Mouse (Mus musculus): ENCODE data around the gene Olfml2a. TPM values are rescaled to one million over a fixed set of nuclear protein-coding genes. Genes with fewer than 3 reads are reported as not detected.

The Olfml2a gene
- total and polyA plus RNA-seq, 2 experiments from 2014 or later = 3.2 to 11.6 TPM

DNA sequence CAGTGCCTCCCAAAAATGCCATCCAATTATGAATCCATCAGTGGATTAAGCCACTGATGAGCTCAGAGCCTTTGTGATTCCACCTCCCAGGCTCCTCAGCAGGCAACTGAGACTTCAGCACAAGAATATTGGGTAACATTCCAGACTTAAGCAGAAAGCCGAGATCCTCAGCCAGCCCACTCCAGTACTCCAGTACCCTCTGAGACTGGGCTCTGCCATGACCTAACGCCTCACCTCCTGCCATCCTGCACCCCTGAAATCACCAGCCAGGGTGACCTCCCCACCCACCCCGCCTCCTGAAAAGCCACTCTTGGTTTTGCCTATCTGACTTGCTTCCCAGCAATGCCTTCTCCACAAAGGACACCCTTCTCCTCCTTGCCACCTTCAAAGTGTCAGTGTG lies 5.6 kb downstream of the Olfml2a start:
- no peak for DNase-seq
- Histone ChIP-seq H3K4me1 (ENCODE audit: insufficient read depth) (no peaks in the 10 kb centered on the region), H3K36me3 (ENCODE audit: insufficient read depth) (no peaks in the 10 kb centered on the region), H3K9ac (no peak overlapping the region), H3K4me3 (ENCODE audit: low read depth, low read length) (no peak overlapping the region), H3K4me2 (ENCODE audit: low read depth) (no peak overlapping the region), H3K27me3 (ENCODE audit: insufficient read depth, low read length) (no peaks in the 10 kb centered on the region), H3K9me3 (ENCODE audit: low read length) (no peaks in the 10 kb centered on the region), H3K27ac (ENCODE audit: low read depth, low read length) (no peak overlapping the region)
- no peak for ATAC-seq
- WGBS = 60% methylated on average over 3 of the region's 3 CpGs
- no peak for TF ChIP-seq CTCF (IDR thresholded peaks at IDR 0.05; ENCODE audit: low read depth)

DNA sequence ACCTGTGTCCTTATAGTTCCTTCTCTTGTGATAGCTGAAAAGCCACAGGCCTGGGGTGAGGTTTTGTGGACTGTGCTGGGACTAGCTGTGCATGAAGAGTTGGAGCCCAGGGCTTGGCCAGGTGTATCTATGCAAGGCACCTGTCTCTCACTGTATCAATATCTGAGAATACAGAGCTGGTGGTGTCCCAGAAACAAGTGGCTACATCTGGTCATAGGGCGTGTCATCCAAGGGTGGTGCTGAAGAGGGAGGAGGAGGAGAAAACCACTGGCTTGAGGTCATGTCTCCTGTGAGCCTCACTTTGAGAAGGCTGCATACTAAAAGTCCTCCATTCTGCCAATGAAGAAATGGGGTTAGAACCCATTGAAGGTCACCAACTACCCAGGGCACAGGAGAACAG lies 6.2 kb downstream of the Olfml2a start:
- H3K9me3 ChIP-seq (ENCODE audit: low read length) = no peaks in the 10 kb centered on the region
- no peaks in the 10 kb centered on the region for H3K4me1 ChIP-seq (ENCODE audit: insufficient read depth)
- H3K27ac ChIP-seq (ENCODE audit: low read depth, low read length) = no peak overlapping the region
- no peak overlapping the region for H3K4me3 ChIP-seq (ENCODE audit: low read depth, low read length)
- 90% methylated on average over 1 of the region's 1 CpGs for WGBS
- no peak for DNase-seq
- H3K9ac ChIP-seq = no peak overlapping the region
- no peaks in the 10 kb centered on the region for H3K36me3 ChIP-seq (ENCODE audit: insufficient read depth)
- no peak for ATAC-seq
- no peak overlapping the region for H3K4me2 ChIP-seq (ENCODE audit: low read depth)
- H3K27me3 ChIP-seq (ENCODE audit: insufficient read depth, low read length) = no peaks in the 10 kb centered on the region
- TF ChIP-seq CTCF (IDR thresholded peaks at IDR 0.05; ENCODE audit: low read depth) = no peak

DNA sequence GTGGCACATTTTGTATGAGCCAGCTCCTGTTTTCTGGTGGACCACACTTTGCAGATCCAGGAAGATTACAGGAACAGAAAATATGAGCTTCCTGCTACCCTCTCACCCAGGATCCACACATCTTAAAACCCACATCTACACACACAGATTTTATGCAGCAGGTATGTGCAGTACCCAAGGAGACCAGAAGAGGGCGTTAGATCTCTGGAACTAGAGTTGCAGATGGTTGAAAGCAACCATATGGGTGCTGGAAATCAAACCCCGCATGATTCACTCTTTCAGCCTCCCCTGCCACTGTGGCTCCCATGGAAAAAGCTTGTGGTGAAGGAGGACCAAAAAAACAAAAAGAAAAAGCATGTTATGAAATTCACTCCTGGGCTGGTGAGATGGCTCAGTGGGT lies 7.3 kb downstream of the Olfml2a start:
- ATAC-seq (no peak), DNase-seq (no peak)
- H3K4me3 ChIP-seq (ENCODE audit: low read depth, low read length) = no peak overlapping the region
- no peak overlapping the region for H3K4me2 ChIP-seq (ENCODE audit: low read depth)
- no peaks in the 10 kb centered on the region for H3K27me3 ChIP-seq (ENCODE audit: insufficient read depth, low read length)
- peak; percentile 27; the same call in 1 of the 2 replicates for TF ChIP-seq CTCF (IDR thresholded peaks at IDR 0.05; ENCODE audit: low read depth)
- H3K9me3 ChIP-seq (ENCODE audit: low read length) = no peaks in the 10 kb centered on the region
- no peak overlapping the region for H3K9ac ChIP-seq
- 76% methylated on average over 2 of the region's 2 CpGs for WGBS
- H3K4me1 ChIP-seq (ENCODE audit: insufficient read depth) = no peaks in the 10 kb centered on the region
- H3K27ac ChIP-seq (ENCODE audit: low read depth, low read length) = no peak overlapping the region
- no peaks in the 10 kb centered on the region for H3K36me3 ChIP-seq (ENCODE audit: insufficient read depth)

GRCm38 (mm10) chr2:38941426-38941825 lies 9.6 kb downstream of the Olfml2a start:
- DNase-seq (no peak), ATAC-seq (no peak)
- H3K27ac ChIP-seq (ENCODE audit: low read depth, low read length) = no peak overlapping the region
- no peak for TF ChIP-seq CTCF (IDR thresholded peaks at IDR 0.05; ENCODE audit: low read depth)
- no peaks in the 10 kb centered on the region for H3K36me3 ChIP-seq (ENCODE audit: insufficient read depth)
- no peaks in the 10 kb centered on the region for H3K9me3 ChIP-seq (ENCODE audit: low read length)
- H3K27me3 ChIP-seq (ENCODE audit: insufficient read depth, low read length) = no peaks in the 10 kb centered on the region
- no peaks in the 10 kb centered on the region for H3K4me1 ChIP-seq (ENCODE audit: insufficient read depth)
- no peak overlapping the region for H3K4me2 ChIP-seq (ENCODE audit: low read depth)
- no peak overlapping the region for H3K9ac ChIP-seq
- WGBS = 85% methylated on average over 14 of the region's 14 CpGs
- H3K4me3 ChIP-seq (ENCODE audit: low read depth, low read length) = no peak overlapping the region

GRCm38 (mm10) chr2:38941898-38942297 lies 10.1 kb downstream of the Olfml2a start:
- TF ChIP-seq CTCF (IDR thresholded peaks at IDR 0.05; ENCODE audit: low read depth) = no peak
- Histone ChIP-seq H3K36me3 (ENCODE audit: insufficient read depth) (no peaks in the 10 kb centered on the region), H3K4me3 (ENCODE audit: low read depth, low read length) (no peak overlapping the region), H3K27me3 (ENCODE audit: insufficient read depth, low read length) (no peaks in the 10 kb centered on the region), H3K9me3 (ENCODE audit: low read length) (no peaks in the 10 kb centered on the region), H3K4me2 (ENCODE audit: low read depth) (no peak overlapping the region), H3K9ac (no peak overlapping the region), H3K27ac (ENCODE audit: low read depth, low read length) (no peak overlapping the region), H3K4me1 (ENCODE audit: insufficient read depth) (no peaks in the 10 kb centered on the region)
- WGBS = 89% methylated on average over 2 of the region's 2 CpGs
- no peak for DNase-seq
- ATAC-seq = no peak

GRCm38 (mm10) chr2:38943161-38943560 lies 11.4 kb downstream of the Olfml2a start:
- DNase-seq = peak; percentile 15
- 74% methylated on average over 5 of the region's 5 CpGs for WGBS
- Histone ChIP-seq H3K4me2 (ENCODE audit: low read depth) (no peak overlapping the region), H3K9me3 (ENCODE audit: low read length) (no peaks in the 10 kb centered on the region), H3K36me3 (ENCODE audit: insufficient read depth) (no peaks in the 10 kb centered on the region), H3K9ac (no peak overlapping the region), H3K4me3 (ENCODE audit: low read depth, low read length) (no peak overlapping the region), H3K27ac (ENCODE audit: low read depth, low read length) (no peak overlapping the region), H3K27me3 (ENCODE audit: insufficient read depth, low read length) (no peaks in the 10 kb centered on the region), H3K4me1 (ENCODE audit: insufficient read depth) (no peaks in the 10 kb centered on the region)
- no peak for ATAC-seq
- no peak for TF ChIP-seq CTCF (IDR thresholded peaks at IDR 0.05; ENCODE audit: low read depth)

GRCm38 (mm10) chr2:38943977-38944376 lies 12.2 kb downstream of the Olfml2a start:
- ATAC-seq (no peak), DNase-seq (no peak)
- no peak overlapping the region for H3K4me3 ChIP-seq (ENCODE audit: low read depth, low read length)
- H3K27me3 ChIP-seq (ENCODE audit: insufficient read depth, low read length) = no peaks in the 10 kb centered on the region
- no peaks in the 10 kb centered on the region for H3K9me3 ChIP-seq (ENCODE audit: low read length)
- no peaks in the 10 kb centered on the region for H3K4me1 ChIP-seq (ENCODE audit: insufficient read depth)
- no peak overlapping the region for H3K4me2 ChIP-seq (ENCODE audit: low read depth)
- H3K36me3 ChIP-seq (ENCODE audit: insufficient read depth) = no peaks in the 10 kb centered on the region
- H3K9ac ChIP-seq = no peak overlapping the region
- TF ChIP-seq CTCF (IDR thresholded peaks at IDR 0.05; ENCODE audit: low read depth) = no peak
- H3K27ac ChIP-seq (ENCODE audit: low read depth, low read length) = no peak overlapping the region
- 43% methylated on average over 2 of the region's 2 CpGs for WGBS
